Mouse (Mus musculus): ENCODE results near the gene Oxld1.

DNA sequence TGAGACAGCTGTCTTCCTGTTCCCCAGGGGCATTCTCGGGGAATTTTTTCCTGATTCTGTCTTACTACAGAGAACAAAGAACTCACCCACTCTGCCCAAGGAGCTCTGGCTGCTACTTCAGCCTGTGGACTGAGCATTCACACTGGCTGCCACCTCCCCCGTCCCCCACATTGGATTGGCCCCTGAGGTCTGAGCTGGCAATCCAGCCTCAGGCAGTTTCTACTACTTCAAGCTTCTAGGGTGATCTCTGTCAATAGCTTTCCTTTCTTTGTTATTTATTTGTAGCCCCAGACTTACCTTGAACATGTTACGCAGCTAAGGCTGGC is 35.0 kb upstream of the Oxld1 start:
- TF ChIP-seq POLR2A (IDR thresholded peaks at IDR 0.05; ENCODE audit: insufficient read depth, low read length) = no peak
- no peak for TF ChIP-seq CTCF (IDR thresholded peaks at IDR 0.05; ENCODE audit: low read depth, low read length)
- no peak for TF ChIP-seq EP300 (IDR thresholded peaks at IDR 0.05; ENCODE audit: insufficient read depth, low read depth, low read length)

Measured in ES-Bruce4 (cell line).